Mouse (Mus musculus): ENCODE measurements at regions not wholly inside any gene's neighbourhood (a gene's known extent, or its start where the extent isn't known, plus 50 kb on each side); places are given as distances from the start of the nearest gene placed in this dataset.

- TF ChIP-seq CTCF (IDR thresholded peaks at IDR 0.05; ENCODE audit: borderline replicate concordance, extremely low read depth, insufficient read depth, insufficient read length) (no peak), POLR2A (IDR thresholded peaks at IDR 0.05; ENCODE audit: borderline replicate concordance, extremely low read depth, insufficient read depth, insufficient read length, poor library complexity, severe bottlenecking) (no peak)
Observed at GRCm38 (mm10) chr11:113056042-113056632, 274.1 kb downstream of the Sox9 start.

Data from brain, embryonic 14.5 days (tissue).